ENCODE assay signal across 9 mouse cellular contexts in the genomic region with DNA sequence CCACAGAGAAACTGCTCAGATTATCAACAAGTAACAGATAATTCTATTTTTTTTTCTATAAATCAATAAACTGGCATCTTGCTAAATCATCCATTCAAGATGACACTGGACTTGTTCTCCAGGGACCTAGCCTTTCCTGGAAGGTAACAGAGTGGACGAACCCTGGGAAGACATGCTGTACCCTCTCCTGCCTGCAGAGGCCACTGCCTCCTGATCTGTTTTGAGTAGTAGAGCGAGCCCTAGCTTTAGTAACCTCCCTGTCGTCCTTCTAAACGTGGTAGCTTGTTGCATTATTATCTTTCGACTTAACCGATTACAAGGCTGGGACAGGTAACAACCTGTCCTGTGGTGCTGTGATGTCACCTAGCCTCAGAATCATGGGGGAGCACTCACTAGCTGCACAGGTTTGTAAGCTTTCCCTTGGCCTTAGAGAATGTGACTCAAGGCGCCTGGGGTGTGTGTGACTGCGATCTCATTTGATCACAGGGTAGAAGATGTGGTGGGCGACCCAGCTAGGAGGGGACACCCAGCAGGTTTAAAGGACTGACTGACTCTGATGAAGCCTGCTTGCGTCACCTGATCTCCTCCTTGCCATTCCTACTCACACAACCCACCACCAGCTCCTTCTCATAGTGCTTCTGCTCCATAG.
DNase-seq lines count a peak whose midpoint lies in the region; ATAC-seq and TF ChIP-seq lines count a peak whose summit lies in the region.
"Had no signal": no experiment of that assay in that cellular context is flagged by ENCODE, and none has a peak within 500 bp of the region (broad histone marks: within the 10 kb centered on the region; RNA-seq: fewer than 3 reads in every experiment).

No protein-coding gene starts in this region.

- peak; percentile 49; the same call in 1 of the 2 replicates for ATAC-seq in megakaryocyte, adult 5-6 weeks (ENCODE audit: poor library complexity, severe bottlenecking)

- H3K4me3 ChIP-seq in small intestine, adult 2 months (ENCODE audit: low read depth, low read length) = no peak overlapping the region
- H3K4me3 ChIP-seq: liver, embryonic 13.5 days had no signal

- TF ChIP-seq CTCF in small intestine, adult 2 months (IDR thresholded peaks at IDR 0.05; ENCODE audit: extremely low read depth, insufficient read length, insufficient replicate concordance, low read depth, low read length) = peak; percentile 56; the same call in 1 of the 2 replicates

- TF ChIP-seq POLR2A in small intestine, adult 2 months (IDR thresholded peaks at IDR 0.05; ENCODE audit: low read depth, low read length) = no peak

- DNase-seq in layer of hippocampus, adult 11-12 months (ENCODE audit: low spot score) = peak; percentile 68
- no peak for DNase-seq in layer of hippocampus, adult 9-11 months
- peak; percentile 59 for DNase-seq in ZHBTc4 (ENCODE audit: low read depth, low spot score)
- DNase-seq in embryo, embryonic 10.5 days (ENCODE audit: low spot score) = peak; percentile 71
- DNase-seq in heart, postnatal 10 days = peak; percentile 73 to 81
- peak; percentile 56 to 64 for DNase-seq in kidney, postnatal 25 days
- DNase-seq: liver, embryonic 13.5 days had no signal

- WGBS in small intestine, adult 2 months = 62% methylated on average over 10 of the region's 10 CpGs

- H3K27me3 ChIP-seq in small intestine, adult 2 months (ENCODE audit: control insufficient read depth, insufficient read depth, low read length) = no peaks in the 10 kb centered on the region
- H3K27me3 ChIP-seq: liver, embryonic 13.5 days had no signal

- H3K36me3 ChIP-seq in small intestine, adult 2 months (ENCODE audit: control insufficient read depth, insufficient read depth, low read length) = peaks cover 2% of the 10 kb centered on the region; the same call in 1 of the 2 replicates
- H3K36me3 ChIP-seq: liver, embryonic 13.5 days had no signal

- intact Hi-C loops in heart, postnatal 10 days (cut with DNase I) = loop anchor here (1.0 to 5.0 kb wide), 3 partner anchors 96 to 347 kb away; no protein-coding TSS in a partner anchor

- H3K4me1 ChIP-seq in small intestine, adult 2 months (ENCODE audit: control insufficient read depth, insufficient read depth, insufficient read length, low read length) = peaks cover under 1% of the 10 kb centered on the region; the same call in 1 of the 2 replicates
- H3K4me1 ChIP-seq: liver, embryonic 13.5 days had no signal

- H3K27ac ChIP-seq in small intestine, adult 2 months (ENCODE audit: insufficient read depth, low read depth, low read length) = no peak overlapping the region
- H3K27ac ChIP-seq: liver, embryonic 13.5 days had no signal
